Mouse (Mus musculus) common myeloid progenitor, adult 5-6 weeks (primary cell): ENCODE results near the gene Csrp1. TPM values are rescaled to one million over a fixed set of nuclear protein-coding genes. Genes with fewer than 3 reads are reported as not detected.

Experiments
- ATAC-seq: replicated peaks from 2 replicates; pipeline ENCODE4 v1.8.0; 2016; ENCODE audit warnings: low read depth, mild to moderate bottlenecking, moderate TSS enrichment, inconsistent platforms; ENCODE audit not compliant: poor library complexity, severe bottlenecking
- total RNA-seq: library from RNA; stranded (forward); fragments of 200-1000, 187-1606 nt; gene quantifications from 2 replicates; pipeline ENCODE4 v1.2.3, GENCODE M21; 2017

Csrp1 gene
- total RNA-seq, 1 experiment from 2014 or later: 170 TPM

- ATAC-seq: no peak
These were observed 46.9 kb downstream of the Csrp1 start for GRCm38 (mm10) chr1:135766592-135767306.

GRCm38 (mm10) chr1:135767324-135767890 is 47.5 kb downstream of the Csrp1 start:
- ATAC-seq: no peak

GRCm38 (mm10) chr1:135768400-135768799 is 48.5 kb downstream of the Csrp1 start:
- no peak for ATAC-seq

GRCm38 (mm10) chr1:135770237-135770636 is 50.4 kb downstream of the Csrp1 start:
- ATAC-seq: no peak

DNA sequence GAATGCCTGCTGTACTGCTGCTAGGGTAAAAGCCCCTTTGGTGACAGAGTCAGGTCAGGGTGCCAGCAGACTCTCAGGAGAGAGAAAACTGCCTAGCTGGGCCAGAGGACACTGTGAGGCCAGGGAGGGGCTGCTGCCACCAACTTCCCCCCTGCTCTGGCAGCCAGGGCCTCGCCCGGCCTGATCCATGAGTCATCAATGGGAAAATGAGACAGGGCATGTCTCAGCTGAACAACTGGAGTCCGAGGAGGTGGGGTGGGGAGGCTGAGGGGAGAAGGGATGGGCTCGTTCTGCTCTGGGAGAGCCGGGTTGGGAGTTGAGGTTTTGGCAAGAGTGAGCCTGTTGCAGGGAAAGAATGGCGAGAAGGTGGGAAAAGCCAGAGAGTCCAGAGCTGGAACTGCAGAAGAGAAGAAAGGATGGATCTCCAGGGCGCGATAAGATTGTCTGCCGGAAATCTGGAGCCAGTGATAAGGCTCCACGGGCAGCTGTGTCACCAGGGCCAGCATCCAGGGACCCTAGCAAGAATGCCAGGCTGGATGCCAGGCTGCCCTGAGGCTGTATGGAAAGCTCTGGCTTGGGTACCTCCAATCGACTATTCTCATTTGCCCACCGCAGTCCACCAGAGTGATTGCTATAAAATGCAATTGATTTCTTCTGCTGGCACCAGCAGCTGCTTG is 51.2 kb downstream of the Csrp1 start:
- peak; percentile 22; the same call in 1 of the 2 replicates for ATAC-seq

DNA sequence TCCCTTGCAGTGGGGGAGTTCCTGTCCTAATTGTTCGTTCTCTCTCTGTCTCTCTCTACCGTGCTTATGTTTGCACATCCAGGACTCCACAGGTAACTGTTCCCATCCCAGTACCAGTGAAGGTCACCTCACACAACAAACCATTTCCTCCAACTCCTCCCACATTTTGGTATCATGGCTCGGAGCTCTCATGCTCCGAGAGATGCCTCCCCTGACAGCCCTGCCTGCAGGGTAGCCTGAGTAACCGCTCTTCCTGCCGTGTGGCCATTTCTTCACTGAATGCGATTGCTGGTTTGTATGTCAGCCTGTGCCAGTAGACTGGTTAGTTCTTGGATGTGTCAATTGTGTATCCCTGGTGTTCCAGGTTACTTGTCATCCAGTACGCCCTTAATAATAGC is 51.7 kb downstream of the Csrp1 start:
- ATAC-seq: no peak

DNA sequence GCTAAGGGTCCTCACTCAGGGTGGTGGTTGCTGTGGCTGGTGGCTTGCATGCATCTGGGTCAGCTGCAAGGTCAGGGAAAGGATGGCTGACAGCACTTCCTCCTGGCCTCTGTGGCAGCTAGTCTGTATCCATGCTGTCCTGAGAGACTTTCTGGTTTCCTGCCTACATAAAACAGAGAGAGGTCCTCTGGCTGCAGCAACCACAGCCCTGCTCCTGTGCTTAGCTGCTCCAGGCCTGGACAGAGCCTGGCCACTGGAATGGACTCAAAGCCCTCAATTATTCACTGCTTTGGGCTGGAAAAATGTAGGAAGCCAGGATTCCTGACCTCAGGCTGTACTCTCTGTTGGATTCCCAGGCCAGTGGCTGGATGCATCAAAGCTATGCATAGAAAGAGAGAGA is 56.7 kb downstream of the Csrp1 start:
- ATAC-seq: 0 out of 2 replicates have a peak, but pooled peaks have one; percentile 13

- ATAC-seq: no peak
These were observed 57.2 kb downstream of the Csrp1 start for GRCm38 (mm10) chr1:135777046-135777445.

DNA sequence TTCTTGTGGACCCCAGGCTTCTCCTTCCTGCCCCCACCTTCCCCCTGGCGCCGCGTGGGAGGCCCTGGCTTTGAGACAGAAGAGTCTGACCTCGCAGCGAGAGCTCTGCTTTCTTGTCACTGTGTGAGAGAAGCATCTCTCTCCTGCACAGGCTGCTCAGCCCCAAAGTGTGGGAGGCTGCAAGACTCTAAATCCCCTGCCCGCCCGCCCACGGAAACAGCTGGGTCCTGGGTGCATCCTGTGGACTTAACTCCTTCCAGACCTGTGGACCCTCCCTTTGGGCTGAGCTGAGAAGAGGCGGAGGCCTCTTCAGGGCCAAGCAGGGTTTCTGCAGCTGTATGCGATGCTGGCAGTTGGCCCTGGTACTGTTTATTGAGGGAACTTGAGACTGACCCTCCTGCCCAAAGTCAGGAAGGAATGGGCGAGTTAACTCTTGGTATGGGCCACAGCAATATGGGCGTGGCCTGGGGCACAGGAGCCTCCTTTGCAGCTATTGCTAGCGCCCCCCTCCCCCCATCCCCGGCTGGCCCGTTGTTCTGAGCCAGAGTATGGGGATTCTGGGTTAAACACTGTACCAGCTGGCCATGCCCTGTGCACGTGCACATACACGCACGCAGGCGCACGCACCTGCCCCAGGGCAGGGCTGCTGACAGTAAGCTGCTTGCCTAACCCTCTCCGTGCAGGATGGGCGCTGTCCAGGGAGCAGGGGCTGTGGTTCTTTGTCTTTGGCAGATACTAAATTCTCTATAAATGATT is 59.1 kb downstream of the Csrp1 start, which contains the start of gene Tnni1:
TSS of gene Tnni1 (plus strand) at position 655 of the 756 bp plus-strand sequence.
- ATAC-seq: peak; percentile 45

DNA sequence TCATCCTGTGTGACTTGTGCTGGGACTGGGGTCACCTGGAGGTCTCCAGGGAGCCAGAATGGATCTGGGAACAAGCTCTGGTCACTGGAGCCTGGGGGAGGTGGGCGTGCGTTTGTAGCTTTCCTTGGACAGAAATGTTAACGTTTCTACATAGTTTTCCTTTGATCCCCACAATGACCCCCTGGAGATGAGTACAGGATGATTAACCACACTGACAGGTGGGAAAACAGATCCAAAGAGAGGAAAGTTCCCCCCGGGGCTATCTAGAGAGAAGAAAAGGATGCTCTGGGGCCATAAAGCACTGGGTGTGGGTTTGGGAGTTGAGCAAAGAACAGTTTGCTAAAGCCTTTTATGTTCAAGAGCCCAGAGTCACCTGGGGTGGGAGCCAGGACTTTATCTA is 60.8 kb downstream of the Csrp1 start:
- ATAC-seq: no peak

DNA sequence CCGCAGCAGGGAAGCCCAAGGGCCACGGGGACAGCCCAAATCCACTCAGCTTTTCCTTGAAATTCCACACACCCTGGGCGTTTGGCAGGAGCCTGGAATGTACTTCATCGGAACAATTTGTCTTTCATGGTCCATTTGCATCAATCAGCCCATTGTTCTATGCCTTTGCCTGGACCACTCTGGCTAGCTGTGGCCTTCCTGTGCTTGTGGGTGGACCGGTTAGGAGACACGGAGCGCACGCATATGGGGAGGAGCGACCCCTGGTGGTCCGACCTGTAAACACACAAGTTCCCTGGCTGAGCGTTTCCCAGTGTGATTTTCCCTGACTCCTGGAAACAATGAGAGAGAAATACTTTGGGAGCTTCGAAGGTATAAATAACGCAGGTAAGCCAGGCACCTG is 61.4 kb downstream of the Csrp1 start:
- peak; percentile 79 for ATAC-seq

DNA sequence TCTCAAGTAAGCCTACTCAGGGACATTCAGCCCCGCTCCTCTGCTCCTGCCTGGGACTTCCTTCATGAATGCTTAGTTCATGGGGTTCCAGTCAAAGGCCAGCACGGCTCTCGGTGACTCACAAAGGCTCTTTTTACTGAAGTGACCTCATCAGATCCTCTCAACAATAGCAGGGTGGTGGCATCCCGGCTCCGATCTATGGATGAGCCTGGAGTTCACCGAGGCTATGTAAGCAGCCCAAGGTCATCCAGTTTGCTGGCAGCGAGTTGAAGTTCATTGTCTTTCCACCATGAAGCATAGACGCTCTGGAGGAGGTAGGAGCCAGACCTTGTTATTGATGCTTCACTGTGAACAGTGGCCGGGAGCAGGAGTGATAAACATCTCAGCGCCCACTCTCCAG is 63.0 kb downstream of the Csrp1 start:
- ATAC-seq: no peak

GRCm38 (mm10) chr1:135787799-135788198 is 67.9 kb downstream of the Csrp1 start:
- ATAC-seq: peak; percentile 62

DNA sequence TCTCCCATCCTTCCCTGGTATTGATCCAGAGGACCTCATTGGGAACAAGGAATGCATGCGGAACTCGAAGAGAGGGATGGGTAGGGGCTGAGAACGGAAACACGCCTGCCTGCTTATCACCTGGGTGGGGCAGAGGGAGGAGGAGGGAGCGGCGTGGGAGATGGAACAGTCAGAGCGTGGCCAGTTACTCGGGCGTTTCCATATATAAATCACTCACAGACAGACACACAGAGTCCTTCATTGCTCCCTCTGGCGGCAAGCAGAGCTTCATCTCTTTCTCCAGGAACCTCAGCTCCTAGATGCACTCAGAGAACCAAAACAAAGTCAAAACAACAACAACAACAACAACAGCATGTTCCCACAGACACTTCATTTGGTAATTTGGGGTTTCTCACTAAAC is 68.8 kb downstream of the Csrp1 start:
- peak; percentile 35; the same call in 1 of the 2 replicates for ATAC-seq

DNA sequence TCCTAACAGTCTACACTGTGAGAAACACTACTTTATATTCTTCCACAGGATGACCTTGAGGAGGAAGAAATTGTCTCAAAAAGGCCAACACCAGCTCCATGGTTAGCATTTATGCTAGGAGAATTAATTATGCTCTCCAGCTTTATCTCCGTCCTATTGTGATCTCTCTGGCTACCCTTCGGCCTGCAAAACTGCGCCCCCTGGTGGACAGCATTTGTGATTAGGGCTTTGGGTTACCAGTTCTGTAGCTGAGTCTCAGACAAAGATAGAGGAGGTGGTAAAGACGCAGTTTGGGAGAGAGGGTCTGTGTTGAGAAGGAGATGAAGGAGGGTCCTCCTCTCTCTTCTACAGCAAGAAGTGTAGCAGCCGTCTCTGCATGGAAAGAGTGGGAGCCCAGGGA is 70.0 kb downstream of the Csrp1 start:
- peak; percentile 55; the same call in 1 of the 2 replicates for ATAC-seq

GRCm38 (mm10) chr1:135792143-135792939 is 72.5 kb downstream of the Csrp1 start:
- no peak for ATAC-seq

GRCm38 (mm10) chr1:135793370-135794215 is 73.7 kb downstream of the Csrp1 start:
- peak; percentile 49 for ATAC-seq

GRCm38 (mm10) chr1:135794216-135795134 is 74.6 kb downstream of the Csrp1 start:
- peak; percentile 39 for ATAC-seq
